Mouse (Mus musculus) heart, adult 8-10 months (tissue): ENCODE data around the gene B4galt5. TPM values are rescaled to one million over a fixed set of nuclear protein-coding genes. Genes with fewer than 3 reads are reported as not detected.

Experiments used
- DNase-seq: peaks from one replicate; pipeline ENCODE4 v3.0.0; 2022; ENCODE audit warnings: low spot score
- total RNA-seq, 4 experiments: library from RNA; stranded (reverse); gene quantifications; 2 replicates each; pipeline ENCODE4 v1.2.4; 2022

B4galt5 gene
- total RNA-seq, 4 experiments from 2014 or later, result 8.9 to 12.8 (median 11.6) TPM

DNA sequence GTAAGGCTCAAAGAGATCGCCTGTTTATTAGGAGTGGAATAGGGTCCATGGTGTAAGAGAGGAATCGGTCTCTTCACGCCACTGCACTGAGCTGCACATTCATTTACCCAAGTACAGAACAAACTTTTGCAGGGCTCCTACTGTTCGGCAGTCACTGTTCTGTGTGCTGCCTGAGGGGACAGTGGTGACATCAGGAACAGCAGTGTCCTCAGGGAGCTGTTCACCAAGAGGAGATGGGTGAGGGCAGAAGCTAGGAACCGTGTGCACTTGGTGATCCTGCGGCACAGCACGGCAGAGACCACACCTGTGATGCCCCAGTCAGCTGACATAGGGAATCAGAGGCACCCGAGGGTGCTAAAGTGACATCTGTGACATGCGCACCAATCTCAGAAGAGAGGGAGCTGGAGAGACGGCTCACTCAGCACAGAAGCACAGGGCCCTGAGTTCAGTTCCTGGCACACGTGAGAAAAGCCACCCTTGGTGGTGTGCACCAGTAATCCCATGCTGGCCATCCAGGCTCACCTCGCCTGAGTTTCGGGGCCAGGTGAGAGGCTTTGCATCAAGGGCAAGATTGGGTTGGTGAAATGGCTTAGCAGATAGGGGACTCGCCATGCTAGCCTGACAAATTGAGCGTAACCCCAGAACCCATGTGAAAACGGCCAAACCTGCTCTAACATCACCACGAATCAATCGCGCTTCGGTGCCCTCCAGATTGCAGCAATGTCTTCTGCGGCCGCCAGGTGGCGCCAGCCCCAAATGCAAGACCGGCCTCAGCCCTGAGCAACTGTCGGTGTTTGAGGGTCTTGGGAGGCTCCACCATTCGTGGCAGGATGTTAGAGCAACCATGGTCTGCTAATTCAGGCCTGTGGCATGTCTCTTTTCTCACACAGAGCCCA is 68.6 kb downstream of the B4galt5 start:
- peak; percentile 63 for DNase-seq

DNA sequence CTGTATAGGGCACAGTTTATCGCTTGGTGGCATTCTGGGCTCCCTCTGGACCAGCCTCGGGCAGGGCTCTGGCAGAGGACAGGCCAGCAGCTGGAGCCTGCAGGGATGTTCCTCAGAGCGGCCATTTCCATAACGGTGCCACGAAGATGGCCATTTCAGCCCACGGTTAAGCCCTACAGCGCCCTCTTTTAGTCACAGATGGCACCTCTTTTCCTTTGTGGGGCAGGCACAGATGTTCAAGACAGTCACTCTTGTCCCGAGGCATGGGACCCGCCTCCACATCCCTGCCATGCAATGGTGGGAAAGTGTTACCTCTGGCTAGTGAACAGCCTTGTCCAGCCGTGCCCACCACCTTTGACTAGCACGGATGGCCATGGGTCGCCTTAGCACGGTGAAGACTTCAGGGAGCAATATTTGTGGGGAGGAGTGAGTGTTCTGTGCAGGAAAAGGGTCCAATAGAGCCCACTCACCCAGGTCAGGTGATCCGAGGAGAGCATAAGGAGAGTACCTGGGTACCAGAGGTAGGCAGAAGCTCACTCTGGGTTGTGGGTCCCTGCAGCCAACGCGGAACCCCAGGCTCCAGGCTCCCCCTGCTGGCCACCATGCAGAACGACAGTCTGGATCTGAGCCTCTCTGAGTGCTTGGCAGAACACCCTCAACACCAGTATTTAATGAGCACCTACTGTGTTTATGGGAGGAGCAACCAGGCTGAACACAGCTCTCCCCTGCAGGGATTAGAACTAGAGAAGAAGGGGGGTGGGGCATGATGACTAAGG is 70.0 kb downstream of the B4galt5 start:
- DNase-seq, result peak; percentile 55

DNA sequence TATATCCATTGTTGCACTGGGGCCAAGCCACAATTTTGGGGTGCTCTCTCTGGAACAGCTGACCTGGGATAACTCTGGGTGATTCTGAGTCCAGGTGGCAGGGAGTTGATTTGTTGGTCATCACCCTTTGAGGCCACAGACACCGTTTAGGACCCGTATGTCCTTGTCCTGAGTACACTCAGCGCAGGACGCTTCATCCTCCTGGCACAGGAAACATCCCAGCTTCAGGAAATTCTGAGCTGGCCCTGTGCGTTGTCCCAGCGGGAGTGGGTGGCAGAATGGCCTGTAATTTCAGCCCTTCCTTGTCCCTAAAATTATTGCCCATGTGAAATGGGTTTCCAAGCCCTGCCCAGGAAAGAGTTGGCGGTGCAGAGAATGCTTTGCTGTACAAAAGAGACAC is 71.0 kb downstream of the B4galt5 start:
- no peak for DNase-seq

DNA sequence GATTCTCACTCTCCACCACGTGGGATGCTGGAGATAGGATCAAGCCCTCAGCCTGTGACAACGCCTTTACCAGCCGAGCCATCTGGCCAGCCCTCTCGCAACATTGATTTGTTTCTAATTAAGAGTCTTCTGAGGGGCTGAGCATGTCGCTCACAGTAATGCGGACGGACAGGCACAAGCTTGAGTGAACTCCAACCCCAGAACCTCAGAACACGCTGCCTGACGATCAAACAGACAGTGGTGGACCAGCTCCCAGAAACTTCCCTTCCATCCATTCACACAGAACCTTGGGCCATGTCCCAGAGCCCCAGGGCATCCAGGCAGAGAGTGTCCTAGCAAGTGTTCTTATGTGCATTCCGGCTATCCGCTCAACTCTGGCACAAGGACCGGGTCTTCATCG is 72.0 kb downstream of the B4galt5 start:
- no peak for DNase-seq

DNA sequence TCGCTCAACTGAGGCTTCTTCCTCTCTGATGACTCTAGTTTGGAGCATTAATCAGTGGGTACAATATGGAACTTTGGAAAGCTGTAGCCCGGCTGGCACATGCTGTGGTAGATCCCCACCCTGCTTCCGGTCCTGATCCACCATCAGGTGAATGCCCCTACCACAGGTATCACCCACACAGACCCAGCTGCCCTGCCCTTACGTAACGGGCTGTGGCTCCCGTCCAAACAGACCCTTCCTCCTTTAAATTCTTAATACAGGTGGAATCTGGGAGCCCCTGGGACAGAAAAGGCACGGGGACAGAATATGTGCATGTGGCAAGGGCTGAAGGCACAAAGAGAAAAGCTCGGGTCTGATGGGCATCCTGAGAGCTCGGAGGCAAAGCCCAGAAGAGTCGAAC is 73.1 kb downstream of the B4galt5 start:
- DNase-seq, result no peak

DNA sequence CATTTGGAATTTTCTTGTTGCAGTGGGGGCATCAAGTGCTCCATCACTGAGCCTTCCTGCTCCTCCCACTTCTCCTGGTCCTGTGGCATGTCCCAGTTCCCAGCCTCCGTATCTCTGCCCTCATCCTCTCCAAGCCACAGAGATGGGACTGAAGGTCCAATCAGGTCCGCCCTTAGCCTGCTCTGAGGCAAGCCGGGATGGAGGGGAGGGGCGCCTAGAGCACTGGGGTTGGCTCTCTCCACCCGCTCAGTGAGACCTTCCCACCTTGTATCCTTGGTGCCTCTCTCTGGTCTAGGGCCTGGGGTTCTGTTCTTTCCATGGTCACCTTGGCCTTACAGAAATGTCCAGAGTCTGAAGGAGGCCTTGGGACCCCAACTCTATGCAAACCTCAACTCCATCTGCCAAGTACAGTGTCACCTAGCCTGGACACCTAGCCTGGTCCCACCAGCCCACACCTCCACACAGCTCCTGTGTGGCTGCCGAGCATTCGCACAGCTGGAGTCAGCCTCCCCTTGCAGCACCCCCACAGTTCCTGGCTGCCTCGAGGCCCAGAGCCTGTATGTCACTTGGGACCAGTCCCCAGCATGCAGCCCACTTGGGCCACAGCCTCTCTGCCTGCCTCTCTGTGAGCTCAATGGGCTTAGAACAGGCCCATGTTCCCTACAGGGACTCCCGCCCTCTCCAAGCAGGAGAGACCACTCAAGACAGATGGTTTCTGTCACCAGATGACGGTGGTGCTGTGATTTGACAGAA is 74.1 kb downstream of the B4galt5 start:
- DNase-seq, result no peak

DNA sequence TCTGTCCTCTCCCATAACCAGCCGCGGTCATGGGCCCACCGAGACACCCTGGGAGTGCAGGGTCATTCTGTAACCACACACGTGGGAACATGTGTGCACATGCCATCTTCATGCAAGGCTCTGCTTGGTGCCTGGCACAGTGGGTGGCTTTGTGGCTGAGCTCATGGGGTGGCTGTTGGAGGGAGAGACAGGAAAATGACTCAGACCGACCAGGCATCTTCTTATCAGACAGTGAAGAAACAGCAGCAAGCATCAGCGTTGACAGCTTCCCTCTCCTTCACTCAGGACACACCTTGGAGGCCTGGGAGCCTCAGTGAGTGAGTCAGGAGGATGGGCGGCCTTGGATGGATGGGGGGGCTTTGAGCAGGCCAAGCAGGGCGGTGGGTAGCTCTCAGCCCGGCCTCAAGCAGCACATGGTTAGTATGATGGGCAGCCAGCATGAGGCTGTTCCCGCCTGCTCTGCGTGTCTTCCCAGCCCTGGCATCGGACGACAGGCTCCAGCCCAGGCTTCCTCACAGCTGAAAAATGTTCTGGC is 75.7 kb downstream of the B4galt5 start:
- no peak for DNase-seq

DNA sequence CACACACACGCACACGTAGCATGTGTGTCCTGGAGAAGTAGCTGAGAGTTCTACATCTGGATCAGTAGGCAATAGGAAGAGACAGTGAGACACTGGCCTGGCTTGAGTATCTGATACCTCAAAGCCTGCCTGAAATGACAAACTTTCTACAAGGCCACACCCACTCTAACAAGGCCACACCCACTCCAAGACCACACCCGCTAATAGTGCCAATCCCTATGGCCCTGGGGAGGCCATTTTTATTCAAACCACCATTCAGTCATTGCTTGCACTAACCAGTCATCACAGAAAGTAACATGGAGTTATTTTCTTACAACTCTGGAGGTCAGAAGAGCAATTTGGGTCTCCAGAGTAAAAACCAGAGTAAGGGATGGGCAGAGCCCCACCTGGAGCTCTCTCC is 76.3 kb downstream of the B4galt5 start:
- no peak for DNase-seq

DNA sequence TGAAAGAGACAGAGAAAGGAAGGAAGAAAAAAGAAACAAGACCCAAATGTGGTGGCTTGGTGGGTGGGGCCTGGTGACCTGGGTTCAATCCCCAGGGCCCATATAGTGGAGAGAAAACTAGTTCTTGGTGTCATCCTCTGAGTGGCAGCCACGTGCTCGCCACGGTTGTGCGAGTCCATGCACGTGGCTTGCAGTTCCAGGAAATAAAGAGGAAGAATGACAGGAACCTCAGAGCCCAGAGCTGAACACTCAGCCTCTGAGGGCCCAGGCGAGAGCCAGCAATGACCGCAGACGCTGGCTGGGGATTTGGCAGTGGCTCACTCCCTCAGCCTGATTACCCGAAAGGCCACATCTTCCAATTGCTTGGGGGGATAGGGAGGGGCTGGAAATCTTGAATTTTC is 77.9 kb downstream of the B4galt5 start:
- DNase-seq, result peak; percentile 54

DNA sequence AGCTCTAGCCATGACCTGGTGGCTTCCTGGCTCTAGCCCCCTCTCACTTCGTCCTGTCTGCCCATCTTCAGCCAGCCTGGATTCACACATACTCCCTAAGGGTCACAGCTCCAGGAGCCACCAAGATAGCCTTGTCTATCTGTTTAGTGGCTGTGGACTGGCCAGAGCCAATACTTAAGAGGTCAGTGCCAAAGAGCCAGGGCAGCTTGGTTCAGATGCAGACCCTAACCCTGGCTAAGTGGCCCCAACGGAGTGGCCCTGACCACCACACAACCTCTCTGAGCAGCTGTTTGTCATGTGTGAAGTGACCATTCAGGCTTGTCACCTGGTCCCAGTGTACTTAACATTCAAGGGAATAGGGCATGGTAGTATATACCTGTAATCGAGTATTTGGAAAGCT is 78.5 kb downstream of the B4galt5 start:
- no peak for DNase-seq

DNA sequence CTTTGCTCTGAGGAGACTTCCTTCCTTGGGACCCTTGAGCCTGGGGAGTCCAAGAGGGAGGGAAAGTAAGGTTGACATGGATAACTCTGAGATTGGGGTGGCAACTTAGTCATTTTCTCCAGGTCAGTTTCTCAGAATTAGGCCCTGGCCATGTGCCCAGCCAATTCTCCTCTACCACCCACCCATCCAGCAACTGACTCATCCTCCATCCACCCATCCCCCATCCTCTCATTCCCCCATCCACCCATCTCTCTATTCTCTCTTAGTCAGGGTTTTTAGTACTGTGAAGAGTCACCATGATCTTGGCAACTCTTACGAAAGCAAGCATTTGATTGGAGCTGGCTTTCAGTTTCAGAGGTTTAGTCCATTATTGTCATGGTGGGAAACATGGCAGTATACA is 80.3 kb downstream of the B4galt5 start:
- DNase-seq, result no peak

DNA sequence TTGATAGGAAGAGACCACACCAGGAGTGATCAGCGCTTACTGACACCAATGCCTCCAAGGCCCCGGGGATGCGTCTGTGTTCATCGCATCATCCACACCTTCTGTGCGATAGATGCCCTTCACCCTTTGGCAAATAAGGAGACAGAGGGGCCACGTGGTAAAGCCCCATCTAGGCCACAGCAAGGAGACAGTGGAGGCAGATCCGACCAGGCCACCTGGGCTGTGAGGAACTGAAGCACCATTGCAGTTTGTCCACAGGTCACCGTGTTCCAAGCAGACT is 80.6 kb downstream of the B4galt5 start:
- no peak for DNase-seq

DNA sequence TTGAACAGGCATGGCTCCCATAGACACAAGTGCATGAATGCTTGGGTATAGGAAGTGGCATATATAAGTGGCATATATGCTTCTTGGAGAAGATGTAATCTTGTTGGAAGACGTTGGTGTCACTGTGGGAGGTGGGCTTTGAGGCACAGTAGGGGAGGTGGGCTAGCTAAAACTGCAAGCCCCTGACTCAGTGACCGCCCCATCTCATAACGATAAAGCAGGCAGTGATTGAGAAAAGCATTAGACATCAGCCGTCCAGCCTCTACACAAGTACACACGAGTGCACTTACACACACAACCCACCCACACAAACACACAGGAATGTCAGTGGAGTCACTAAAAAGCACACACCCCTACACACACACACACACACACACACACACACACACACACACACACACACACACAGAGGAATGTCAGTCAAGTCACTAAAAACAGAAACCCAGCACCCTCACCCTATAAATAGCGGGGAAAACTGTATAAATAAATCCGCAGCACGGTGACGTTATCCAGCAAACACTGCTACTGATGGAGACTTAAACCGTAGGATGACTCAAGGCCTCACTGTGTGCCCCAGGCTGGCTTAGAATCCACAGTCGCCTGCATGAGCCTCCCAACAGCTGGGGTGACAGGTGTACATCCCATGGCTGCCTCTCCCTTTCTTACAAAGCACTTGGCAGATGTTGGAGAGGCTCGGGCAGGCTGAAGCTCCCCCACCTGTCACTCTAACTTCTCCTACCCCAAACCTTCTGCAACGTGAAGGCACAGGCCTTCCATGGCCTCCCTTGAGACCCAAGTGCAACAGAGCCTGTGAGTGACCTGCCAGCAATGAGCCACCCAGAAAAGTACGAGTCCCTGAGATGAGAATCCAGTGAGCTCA is 81.2 kb downstream of the B4galt5 start:
- DNase-seq, result no peak

DNA sequence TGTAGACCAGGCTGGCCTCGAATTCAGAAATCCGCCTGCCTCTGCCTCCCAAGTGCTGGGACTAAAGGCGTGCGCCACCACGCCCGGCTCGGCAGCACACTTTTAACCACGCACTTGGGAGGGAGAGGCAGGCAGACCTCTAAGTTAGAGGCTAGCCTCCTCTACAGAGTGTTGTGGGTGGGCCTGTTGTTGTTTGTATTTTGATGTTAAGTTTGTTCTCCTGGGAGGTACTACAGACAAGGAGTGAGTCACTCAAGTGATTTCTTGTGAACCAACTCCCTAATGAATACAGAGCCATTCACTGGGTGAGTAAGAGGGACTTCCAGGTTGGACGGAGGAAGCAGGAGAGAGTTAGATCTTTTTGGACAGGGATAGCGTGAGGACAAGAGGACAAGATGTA is 82.8 kb downstream of the B4galt5 start:
- no peak for DNase-seq

DNA sequence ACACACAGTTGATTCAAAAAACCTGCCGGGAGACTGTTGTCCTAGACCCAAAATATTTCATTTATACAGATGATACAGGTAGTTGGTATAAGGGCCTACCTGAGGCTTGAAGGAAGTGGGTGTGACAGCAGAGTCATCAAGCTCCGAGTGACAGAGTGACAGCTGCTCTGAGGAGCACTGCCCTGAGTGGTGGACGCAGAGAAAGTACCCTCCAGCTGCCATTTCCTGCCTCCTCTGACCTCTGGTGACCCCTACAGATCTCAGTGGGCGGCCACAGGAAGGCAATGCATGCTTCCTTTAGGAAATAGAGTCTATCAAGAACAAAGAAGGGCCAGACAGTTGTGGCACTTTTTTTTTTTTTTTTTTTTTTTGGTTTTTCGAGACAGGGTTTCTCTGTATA is 83.2 kb downstream of the B4galt5 start:
- no peak for DNase-seq

DNA sequence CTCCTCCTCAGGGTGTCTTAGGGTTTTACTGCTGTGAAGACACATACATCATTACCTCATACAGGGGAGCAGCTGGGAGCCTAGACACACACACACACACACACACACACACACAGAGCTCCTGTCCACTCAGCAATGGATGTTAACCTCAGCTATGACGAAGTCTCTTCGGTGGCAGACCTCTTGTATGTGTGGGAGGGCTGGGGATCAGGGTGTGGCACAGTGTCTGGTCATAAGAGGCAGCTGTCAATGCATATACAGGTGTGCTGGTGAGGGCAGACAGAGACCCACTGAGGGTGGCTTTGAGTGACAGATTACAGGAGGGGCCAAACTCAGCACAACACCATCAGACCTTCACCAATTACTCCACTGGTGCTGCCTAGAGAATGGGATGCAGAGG is 84.0 kb downstream of the B4galt5 start:
- no peak for DNase-seq

DNA sequence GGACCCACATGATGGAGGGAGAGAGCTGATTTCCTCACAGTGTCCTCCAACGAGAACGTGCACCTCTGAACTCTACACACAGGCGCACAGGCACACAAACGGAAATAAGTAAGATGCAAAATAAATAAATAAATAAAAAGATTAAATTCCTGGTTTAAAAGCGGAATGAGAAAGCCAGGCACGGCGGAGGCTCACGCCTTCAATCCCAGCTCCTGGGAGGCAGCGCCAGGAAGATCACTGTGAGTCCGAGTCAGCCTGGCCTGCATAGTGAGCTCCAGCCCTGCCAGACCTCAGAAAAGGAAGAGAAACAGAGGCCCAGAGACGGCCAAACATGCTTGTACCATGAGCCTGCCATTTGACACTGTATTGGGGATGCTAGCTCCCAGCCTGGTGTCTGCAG is 85.1 kb downstream of the B4galt5 start:
- no peak for DNase-seq

DNA sequence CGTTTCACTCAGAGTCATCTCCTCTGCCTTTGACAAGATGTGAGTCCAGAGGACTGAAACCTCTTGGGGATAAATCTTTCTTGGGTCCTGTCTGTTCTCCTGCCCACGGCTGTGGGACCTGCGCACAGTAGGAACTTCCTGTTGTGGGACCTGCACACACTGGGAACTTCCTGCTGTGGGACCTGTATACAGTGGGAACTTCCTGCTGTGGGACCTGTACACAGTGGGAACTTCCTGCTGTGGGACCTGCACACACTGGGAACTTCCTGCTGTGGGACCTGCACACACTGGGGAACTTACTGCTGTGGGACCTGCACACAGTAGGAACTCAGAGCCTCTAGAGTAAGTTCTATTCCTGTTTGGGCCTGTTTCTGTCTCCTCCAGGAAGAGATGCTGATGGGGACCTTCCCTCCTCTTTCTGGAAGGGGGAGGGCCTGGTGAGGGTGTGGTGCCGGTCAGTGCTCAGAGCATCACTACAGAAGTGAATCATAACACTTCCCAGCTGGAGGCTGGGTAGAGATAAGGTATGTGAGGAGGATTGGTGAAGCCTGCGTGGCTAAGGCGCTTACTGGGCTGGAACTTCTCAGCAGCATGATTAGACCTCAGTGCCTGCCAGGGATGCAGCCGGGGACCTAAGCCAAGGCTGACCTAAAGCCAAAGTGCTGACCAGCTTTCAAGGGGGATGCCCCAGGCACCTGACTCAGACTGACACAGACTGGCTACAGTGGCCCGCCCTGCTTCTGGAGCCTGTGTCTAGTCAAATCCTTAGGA is 85.8 kb downstream of the B4galt5 start:
- no peak for DNase-seq

DNA sequence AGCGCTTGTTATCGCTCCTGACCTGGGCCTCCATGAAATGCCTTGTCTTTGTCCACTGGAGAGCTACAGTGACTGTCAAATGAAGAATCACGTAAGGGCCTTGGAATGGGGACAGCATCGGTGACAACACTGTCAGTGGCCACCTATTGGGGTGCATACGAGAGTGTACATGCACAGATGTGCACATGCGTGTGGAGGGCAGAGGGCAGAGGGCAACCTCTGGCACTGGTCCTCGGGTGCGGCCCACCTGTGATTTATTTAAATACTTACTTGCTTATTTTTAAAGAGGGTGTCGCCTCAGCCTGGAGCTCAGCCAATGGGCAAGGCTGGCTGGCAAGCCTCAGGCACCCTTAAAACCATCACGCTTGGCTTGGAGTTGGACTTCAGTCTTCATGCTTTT is 86.5 kb downstream of the B4galt5 start:
- DNase-seq, result no peak

DNA sequence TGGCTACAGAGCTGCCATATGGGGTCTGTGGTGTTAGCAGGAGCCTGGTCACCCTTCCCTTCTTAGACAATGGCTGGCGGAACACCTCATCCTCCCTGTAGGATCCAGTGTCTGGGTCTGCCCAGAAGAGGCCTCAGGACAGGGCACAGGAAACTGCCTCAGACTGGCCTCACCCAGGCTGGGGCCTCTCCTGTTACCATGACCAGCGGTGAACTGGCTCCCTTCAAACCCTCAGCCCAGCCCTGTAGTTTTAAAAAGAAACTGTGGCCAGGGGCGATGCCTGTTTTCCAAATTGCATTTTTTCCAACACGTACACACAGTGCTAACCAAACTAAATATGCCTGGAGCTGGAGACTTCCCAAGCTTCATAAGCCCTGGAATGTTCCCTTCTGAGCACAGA is 87.9 kb downstream of the B4galt5 start:
- DNase-seq, result no peak

DNA sequence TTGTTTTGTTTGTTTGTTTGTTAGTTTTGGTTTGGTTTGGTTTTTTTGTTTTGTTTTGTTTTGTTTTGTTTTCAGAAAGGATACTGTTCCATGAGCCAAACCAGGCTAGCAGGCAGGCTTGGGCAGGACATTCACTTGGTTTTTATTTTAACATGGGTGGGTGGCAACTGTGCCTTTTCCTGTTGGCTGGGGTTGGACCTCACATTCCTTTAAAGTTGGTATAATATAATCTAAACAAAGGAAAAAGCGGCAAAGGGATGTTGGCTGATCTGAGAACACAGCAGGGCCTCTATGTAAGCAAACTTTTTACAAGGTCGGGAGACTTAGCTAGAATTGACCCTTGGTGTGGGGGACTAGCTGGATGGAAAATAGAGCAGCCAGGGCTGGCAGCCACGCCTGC is 91.2 kb downstream of the B4galt5 start:
- no peak for DNase-seq
